Mouse (Mus musculus) bone marrow macrophage, adult 2 months (primary cell): ENCODE data around the gene Zfyve28. TPM values are rescaled to one million over a fixed set of nuclear protein-coding genes. Genes with fewer than 3 reads are reported as not detected.
A peak's percentile ranks its signal among the peaks of the same experiment; 100 is the strongest.

ENCODE experiments used
- H3K27ac ChIP-seq: 2 replicates; pipeline ENCODE4 v1.5.1; 2012; ENCODE audit warnings: low read depth, low read length; ENCODE audit not compliant: insufficient read depth
- H3K4me1 ChIP-seq: 2 replicates; pipeline ENCODE4 v1.6.1; 2012; ENCODE audit warnings: low read length; ENCODE audit not compliant: control insufficient read depth, insufficient read depth
- H3K4me3 ChIP-seq: 2 replicates; pipeline ENCODE4 v1.5.1; 2012; ENCODE audit warnings: mild to moderate bottlenecking, low read length, moderate library complexity; ENCODE audit not compliant: insufficient read depth
- CTCF ChIP-seq: IDR thresholded peaks from 2 replicates; pipeline ENCODE4 v1.5.1; 2012; ENCODE audit warnings: low read depth, mild to moderate bottlenecking, low read length, moderate library complexity
- POLR2A ChIP-seq: IDR thresholded peaks from 2 replicates; pipeline ENCODE4 v1.6.1; 2012; ENCODE audit warnings: mild to moderate bottlenecking, low read depth, low read length, borderline replicate concordance
- polyA plus RNA-seq: library from polyadenylated mRNA; stranded (reverse); fragments of >200 nt; gene quantifications from 2 replicates; pipeline ENCODE4 v1.2.4, GENCODE M21; 2012; ENCODE audit not compliant: missing spikeins, insufficient read depth, insufficient read length

Gene Zfyve28
- 41.2 and 50.9 TPM in 2 replicates for polyA plus RNA-seq

DNA sequence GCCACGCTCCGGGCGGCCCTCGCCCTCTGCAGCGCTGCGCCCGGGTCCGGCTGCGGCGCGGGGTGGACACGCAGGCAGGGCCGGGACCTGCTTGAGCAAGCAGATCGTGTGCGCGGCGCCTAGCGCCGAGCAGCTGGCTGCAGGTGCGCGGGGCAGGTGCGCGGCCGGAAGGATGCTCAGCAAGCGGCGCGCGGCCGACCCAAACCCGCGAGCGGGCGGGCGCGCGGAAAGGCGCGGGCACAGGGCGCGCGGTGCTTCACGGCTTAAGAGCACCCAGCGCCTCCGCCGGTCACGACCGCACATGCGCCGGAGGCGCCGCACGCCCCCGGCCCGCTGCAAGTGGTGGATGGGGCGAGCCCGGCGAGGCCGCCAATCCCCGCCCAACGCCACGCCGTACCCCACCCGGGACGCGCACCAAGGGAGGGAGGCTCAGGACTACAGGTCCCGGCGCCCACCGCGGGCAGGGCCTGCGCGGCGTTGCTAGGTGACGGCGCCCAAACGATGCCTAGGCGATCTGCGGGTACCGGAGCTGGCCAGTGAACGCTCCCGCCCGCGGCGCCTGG is at the start of gene Zfyve28, which contains the start of gene Cfap99:
TSS of gene Zfyve28 (minus strand) at position 296 of the 563 bp plus-strand sequence.
TSS of gene Cfap99 (plus strand) at position 447 of the 563 bp plus-strand sequence.
- H3K27ac ChIP-seq: no peak within 1 kb of the TSS
- H3K4me1 ChIP-seq: peaks cover 8% of the 10 kb centered on the region

DNA sequence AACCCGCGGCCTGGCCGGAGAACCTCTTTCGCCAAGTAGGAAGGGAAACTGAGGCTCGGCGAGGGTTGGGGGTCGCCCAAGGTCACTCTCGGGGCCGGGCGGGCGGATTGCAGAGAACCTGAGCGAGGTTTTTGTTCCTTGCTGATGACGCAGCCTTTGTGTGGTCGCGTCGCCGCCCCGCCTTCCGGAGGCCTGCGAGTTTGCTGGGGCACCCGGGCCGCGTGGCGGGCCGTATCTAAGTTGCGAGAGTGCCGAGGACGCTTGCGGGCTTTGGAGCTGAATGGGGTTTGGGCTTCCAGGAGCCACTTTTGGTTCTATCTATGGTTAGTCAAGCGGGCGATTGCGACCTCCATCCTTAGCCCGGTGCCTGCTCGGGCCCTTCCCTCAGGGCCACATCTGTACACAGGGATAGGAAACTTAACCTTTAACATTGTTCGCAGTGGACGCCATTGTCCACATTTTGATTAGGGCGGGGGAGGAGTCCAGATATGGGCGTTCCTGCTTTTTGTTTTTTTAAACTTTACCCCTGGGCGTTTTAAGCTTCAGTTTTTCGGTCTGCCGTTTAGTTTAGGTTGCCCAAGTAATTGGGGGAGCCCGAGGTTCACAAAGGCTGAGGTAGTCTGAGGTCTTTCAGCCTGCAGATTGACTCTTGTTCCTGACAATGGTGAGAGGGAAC is 48.7 kb upstream of the Zfyve28 start:
- peak overlapping the region; percentile 95 for H3K27ac ChIP-seq
- peaks cover 29% of the 10 kb centered on the region for H3K4me1 ChIP-seq
- no peak for TF ChIP-seq POLR2A
- peak; percentile 14; the same call in 1 of the 2 replicates for TF ChIP-seq CTCF
- peak overlapping the region; percentile 98 for H3K4me3 ChIP-seq

More for the DNA sequence above, at the start of gene Zfyve28, which contains the start of gene Cfap99:
- peak within 1 kb of the TSS; percentile 39 for H3K4me3 ChIP-seq
- no peak for TF ChIP-seq CTCF
- TF ChIP-seq POLR2A: no peak

DNA sequence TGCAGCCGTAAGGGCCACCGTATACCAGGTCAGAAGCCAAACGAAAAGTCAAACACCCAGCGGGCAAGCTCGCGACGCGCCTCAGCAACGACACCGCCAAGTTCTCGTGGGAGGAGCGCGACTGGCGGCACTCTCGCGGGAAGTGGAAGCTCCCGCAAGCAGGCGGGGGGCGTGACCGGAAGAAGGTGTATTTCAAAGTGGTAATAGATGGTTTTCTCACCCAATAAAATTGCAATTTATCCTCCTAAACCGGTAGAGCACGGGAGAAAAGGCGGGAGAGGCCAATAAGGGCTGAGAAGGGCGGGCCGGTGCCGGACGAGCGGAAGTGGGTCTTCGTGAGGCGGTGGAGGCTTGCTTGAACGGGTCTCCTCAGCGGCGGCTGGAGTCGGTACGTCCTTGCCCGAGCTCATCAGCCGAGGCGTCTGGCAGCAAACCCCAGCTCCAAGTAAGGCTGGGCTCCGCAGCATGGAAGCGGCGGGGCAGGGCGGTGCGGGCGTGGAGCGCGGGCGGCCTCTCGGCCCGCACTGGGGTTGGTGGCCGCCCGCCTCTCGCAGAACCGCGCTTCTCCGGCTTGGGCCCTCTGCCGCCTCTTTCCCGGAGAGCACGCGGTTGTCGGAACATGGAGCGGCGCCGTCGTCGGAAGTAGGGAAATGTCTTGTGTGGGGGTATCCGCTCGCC is 48.0 kb upstream of the Zfyve28 start, which contains the start of gene Rnf4:
TSS of gene Rnf4 (plus strand) at position 193 of the 678 bp plus-strand sequence.
- Histone ChIP-seq H3K4me3 (peak within 1 kb of the TSS; percentile 98), H3K27ac (peak within 1 kb of the TSS; percentile 95), H3K4me1 (peaks cover 24% of the 10 kb centered on the region)
- no peak for TF ChIP-seq CTCF
- peak; percentile 75; the same call in 1 of the 2 replicates for TF ChIP-seq POLR2A

DNA sequence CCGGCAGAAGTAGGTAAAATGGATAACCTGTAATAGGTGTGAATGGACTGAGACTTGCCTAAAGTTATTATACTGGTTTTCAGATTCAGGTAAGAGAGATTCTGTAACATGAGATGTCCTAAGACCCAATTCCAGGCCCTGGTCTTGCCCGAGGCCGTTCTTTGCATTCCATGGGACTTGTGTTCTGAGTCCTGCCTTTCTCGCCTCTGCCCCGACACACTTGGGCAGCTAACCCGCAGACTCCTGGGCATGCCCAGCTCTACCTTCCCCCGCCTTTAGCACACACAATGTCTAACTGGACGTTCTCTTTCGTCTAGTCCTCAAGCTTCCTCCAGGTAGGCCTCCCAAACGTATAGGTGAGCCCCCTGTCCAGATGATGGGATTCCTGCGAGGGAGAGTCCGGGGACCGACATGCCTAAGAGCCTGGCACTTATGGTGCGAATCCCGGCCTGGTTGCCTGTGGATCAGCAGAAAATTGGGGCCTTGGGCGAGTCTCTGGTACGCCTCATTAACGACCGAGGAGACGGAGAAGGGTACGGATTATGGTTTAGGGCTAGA is 47.4 kb upstream of the Zfyve28 start:
- Histone ChIP-seq H3K4me1 (peaks cover 22% of the 10 kb centered on the region), H3K27ac (peak overlapping the region; percentile 72), H3K4me3 (peak overlapping the region; percentile 93)
- TF ChIP-seq CTCF: no peak; the same call in 1 of the 2 replicates
- no peak; the same call in 1 of the 2 replicates for TF ChIP-seq POLR2A

DNA sequence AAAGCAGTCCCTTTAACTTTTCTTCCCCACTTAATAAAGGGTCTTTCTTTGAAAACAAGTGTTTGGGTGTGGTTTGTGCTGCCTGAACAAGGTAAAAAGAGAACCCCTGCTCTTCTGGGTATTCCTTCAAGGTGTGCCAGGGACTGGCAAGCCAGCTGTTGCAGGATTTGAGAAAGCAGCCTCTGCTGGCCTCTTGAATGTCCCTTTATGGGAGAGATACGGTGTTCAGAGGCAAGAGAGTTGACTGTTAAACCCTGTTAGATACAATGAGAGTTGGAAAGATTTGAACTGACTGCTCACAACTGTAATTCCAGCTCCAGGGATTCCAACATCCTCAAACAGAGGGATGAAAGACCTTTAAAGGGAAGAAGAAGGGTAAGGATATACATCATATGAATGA is 45.8 kb upstream of the Zfyve28 start:
- Histone ChIP-seq H3K27ac (no peak overlapping the region), H3K4me3 (no peak overlapping the region), H3K4me1 (peaks cover 14% of the 10 kb centered on the region)
- TF ChIP-seq CTCF (no peak), POLR2A (no peak)

DNA sequence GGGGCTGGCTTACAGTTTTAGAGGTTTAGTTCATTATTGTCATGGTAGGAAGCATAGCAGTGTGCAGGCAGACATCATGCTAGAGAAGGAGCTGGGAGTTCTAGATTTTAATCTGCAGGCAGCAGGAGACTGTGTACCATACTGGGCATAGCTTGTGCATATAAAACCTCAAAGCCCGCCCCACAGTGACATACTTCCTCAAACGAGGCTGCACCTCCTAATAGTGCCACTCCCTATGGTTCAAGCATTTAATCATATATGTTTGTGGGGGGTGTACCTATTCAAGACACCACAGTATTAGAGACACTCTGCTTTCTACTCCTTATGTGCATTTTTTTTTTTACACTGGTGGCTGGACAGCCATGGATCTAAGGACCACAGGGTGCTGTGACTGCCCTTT is 41.9 kb upstream of the Zfyve28 start:
- TF ChIP-seq CTCF (no peak), POLR2A (no peak)
- Histone ChIP-seq H3K4me3 (no peak overlapping the region), H3K27ac (no peak overlapping the region), H3K4me1 (peaks cover 16% of the 10 kb centered on the region)

DNA sequence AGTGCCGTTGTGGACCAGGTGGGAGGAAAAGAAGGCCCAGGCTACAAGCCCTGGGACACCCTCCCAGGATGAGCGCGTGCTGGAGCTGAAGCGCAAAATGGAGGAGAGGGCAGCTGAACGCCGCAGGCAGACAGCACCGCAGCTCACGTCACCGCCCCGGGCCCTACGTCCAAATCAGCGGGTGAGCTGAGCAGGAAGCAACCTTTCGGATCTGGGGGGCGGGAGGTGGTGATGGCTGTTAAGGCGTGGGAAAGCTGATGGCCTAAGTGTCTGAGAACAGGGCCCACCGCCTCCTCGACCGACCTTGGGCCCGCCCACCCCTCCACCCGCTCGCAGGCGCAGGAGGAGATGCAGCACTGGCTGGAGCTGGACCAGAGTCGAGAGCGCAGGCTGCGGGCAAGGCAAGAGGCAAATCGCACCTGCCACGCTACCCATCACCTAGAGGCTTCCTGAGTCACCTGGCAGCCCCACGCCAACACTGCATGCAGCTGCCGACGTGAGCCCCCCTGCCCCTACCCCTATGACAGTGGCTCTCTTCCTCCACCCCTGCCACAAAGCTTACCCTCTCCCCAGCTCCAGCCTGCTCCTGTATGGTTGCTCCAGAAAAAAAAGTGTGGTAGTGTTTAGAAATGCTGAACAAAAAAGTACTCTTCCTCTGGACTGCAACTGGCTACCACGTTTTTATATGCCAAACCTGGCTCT is 38.8 kb upstream of the Zfyve28 start:
- TF ChIP-seq CTCF (no peak), POLR2A (no peak)
- H3K4me1 ChIP-seq: peaks cover 12% of the 10 kb centered on the region
- no peak overlapping the region for H3K4me3 ChIP-seq
- H3K27ac ChIP-seq: no peak overlapping the region

DNA sequence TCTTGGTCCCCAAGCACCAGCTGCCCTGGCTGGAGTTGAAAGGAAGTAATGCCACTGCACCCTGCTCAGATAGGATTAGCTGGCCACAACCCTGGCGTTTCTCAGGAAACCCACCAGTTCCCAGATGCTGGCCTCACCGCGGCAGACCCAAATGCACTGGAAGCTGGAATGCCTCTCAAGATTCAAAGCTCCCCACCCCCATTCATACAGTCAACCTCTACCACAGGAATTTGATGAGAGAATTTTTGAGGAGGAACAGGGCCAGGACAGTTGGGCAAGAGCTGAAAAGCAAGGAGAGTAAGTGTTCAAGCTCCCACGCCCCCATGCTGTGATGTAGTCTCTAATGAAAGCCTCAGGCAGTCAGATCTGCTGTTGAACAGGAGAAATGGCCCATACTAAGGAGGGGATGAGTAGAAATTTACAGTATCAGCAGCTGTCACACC is 38.0 kb upstream of the Zfyve28 start:
- no peak overlapping the region for H3K4me3 ChIP-seq
- TF ChIP-seq CTCF (no peak), POLR2A (no peak)
- H3K4me1 ChIP-seq: peaks cover 12% of the 10 kb centered on the region
- H3K27ac ChIP-seq: no peak overlapping the region

DNA sequence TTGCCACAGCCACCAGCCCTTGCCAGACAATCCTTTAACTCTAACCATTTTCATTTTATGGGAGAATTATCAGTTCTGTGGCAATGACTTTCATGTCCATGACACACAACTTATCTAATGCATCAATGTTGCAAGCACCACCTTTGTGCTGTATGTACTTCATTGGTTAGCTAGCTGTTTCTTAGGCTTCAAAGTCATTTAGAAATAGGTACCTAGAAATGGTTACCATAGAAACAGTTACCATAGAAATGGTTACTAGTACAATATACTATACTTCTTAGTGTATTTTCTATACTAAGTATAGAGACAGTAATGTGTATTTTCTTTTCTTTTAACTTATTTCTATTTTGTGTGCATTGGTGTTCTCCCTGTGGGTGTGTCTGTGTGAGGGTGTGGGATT is 37.0 kb upstream of the Zfyve28 start:
- Histone ChIP-seq H3K4me1 (peaks cover 12% of the 10 kb centered on the region), H3K4me3 (no peak overlapping the region), H3K27ac (no peak overlapping the region)
- TF ChIP-seq POLR2A: no peak
- no peak for TF ChIP-seq CTCF
